Mouse (Mus musculus) liver, embryonic 14.5 days (tissue): ENCODE data around the gene Kremen2.

Source experiments
- CTCF ChIP-seq: IDR thresholded peaks from 2 replicates; pipeline ENCODE4 v1.5.1; 2016; ENCODE audit warnings: antibody characterized with exemption, low read depth, control low read depth
- EP300 ChIP-seq: IDR thresholded peaks from 2 replicates; pipeline ENCODE4 v1.6.1; 2016; ENCODE audit warnings: antibody characterized with exemption, low read depth

DNA sequence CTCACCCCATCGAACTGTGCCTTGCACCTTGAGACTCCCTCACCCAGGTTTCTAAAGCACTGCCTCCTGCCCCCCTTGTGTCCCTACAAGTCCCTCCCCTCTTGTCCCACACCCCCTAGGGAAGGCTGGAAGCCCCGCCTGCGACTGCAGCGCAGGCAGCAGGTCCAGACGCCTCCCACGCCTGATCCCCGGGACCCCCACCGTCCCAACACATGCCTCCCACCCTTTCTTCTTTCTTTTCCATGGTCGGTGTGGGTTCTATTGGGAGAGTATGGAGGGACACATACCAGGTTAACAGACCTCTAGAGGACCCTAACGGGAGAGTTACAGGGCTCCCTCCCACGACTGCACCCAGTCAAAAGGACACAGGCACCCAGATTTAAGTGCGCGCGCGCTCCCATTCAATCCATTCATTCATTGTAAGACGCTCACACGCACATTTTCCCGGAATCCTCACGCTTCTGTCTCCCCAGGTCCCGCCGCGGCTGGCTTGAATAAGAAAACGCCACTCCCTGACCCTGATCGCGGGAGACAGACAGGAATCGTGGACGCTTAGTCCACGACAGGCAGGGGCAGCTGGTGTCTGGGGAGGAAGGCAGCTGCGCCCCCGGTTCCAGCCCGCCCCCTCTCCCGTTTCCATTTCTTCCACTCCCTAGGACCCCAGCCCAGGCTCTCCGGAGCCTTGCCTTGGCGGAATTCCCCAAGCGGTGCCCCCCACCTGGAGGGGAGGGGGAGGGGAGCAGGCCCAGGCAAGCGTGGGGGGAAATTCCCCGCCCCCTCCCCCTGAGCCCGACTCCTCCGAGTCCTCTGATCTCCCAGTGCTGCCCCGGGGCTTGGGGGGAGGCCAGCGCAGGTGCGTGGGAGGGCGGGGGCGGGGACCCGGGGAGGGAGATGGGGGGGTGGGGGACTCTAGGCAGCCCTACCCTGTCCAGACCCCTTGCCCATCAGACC lies at the start of gene Kremen2:
- TF ChIP-seq CTCF (no peak), EP300 (no peak)
